Mouse (Mus musculus) liver, embryonic 14.5 days (tissue): ENCODE measurements around the gene Abca7. TPM values are rescaled to one million over a fixed set of nuclear protein-coding genes. Genes with fewer than 3 reads are reported as not detected.

Source experiments
- ATAC-seq: fragments of 200-750 bp; cut with Nextera tagmentation; 2 replicates; pipeline ENCODE4 v1.8.0; 2017; ENCODE audit warnings: moderate number of reproducible peaks, mild to moderate bottlenecking, moderate library complexity; ENCODE audit not compliant: insufficient read depth
- DNase-seq, 3 experiments: peaks; one replicate each; pipeline ENCODE4 v3.0.0-alpha.2; 2012 to 2013; ENCODE audit warnings: low read depth in 3 of 3, low spot score in 3 of 3
- H3K27ac ChIP-seq: fragments of 300-500 bp; sonication (generic); 2 replicates; pipeline ENCODE4 v1.5.1; 2014; ENCODE audit warnings: moderate library complexity, mild to moderate bottlenecking, control low read depth, inconsistent platforms
- H3K27me3 ChIP-seq: fragments of 300-500 bp; sonication (generic); 2 replicates; pipeline ENCODE4 v1.6.1; 2014; ENCODE audit warnings: mild to moderate bottlenecking, low read length, moderate library complexity; ENCODE audit not compliant: control insufficient read depth, insufficient read depth
- H3K36me3 ChIP-seq: fragments of 300-500 bp; sonication (generic); replicated peaks from 2 replicates; pipeline ENCODE4 v1.6.1; 2014; ENCODE audit warnings: low read depth; ENCODE audit not compliant: control insufficient read depth, insufficient read depth
- H3K4me1 ChIP-seq, 2 experiments: fragments of 200-500 bp in 1 of 2; fragments of 300-500 bp in 1 of 2; sonication (generic) in 1 of 2; replicated peaks; 2 replicates each; pipeline ENCODE4 v1.6.1; 2012 to 2014; ENCODE audit warnings: antibody characterized with exemption in 1 of 2, inconsistent platforms in 1 of 2, low read length in 1 of 2; ENCODE audit not compliant: control insufficient read depth in 2 of 2, insufficient read depth in 2 of 2
- H3K4me2 ChIP-seq: fragments of 300-500 bp; sonication (generic); 2 replicates; pipeline ENCODE4 v1.6.1; 2014; ENCODE audit warnings: low read depth, mild to moderate bottlenecking, control low read depth, moderate library complexity
- H3K4me3 ChIP-seq, 2 experiments: fragments of 200-500 bp in 1 of 2; fragments of 300-500 bp in 1 of 2; sonication (generic) in 1 of 2; 2 replicates each; pipeline ENCODE4 v1.5.1; 2012 to 2014; ENCODE audit warnings: low read depth in 2 of 2, low read length in 2 of 2, mild to moderate bottlenecking in 2 of 2, control low read depth in 1 of 2, inconsistent platforms in 1 of 2, moderate library complexity in 1 of 2; ENCODE audit not compliant: insufficient read depth in 1 of 2
- H3K9ac ChIP-seq: fragments of 300-500 bp; sonication (generic); replicated peaks from 2 replicates; pipeline ENCODE4 v1.6.1; 2014; ENCODE audit warnings: mild to moderate bottlenecking, control low read depth, moderate library complexity
- H3K9me3 ChIP-seq: fragments of 300-500 bp; sonication (generic); 2 replicates; pipeline ENCODE4 v1.6.1; 2016; ENCODE audit warnings: low read length, mixed read lengths; ENCODE audit not compliant: control insufficient read depth
- CTCF ChIP-seq: IDR thresholded peaks from 2 replicates; pipeline ENCODE4 v1.5.1; 2016; ENCODE audit warnings: antibody characterized with exemption, low read depth, control low read depth
- EP300 ChIP-seq: IDR thresholded peaks from 2 replicates; pipeline ENCODE4 v1.6.1; 2016; ENCODE audit warnings: antibody characterized with exemption, low read depth
- WGBS: fragments of 180-500 bp; shearing (Covaris S2); extraction: QIAGEN DNeasy Blood & Tissue Kit; methylation state at CpG from one replicate; pipeline ENCODE4 v1.1.7; 2014; ENCODE audit not compliant: insufficient replicate concordance; 5-methylcytosine and 5-hydroxymethylcytosine counted together
- polyA plus RNA-seq, 2 experiments: library from polyadenylated mRNA; depleted of rRNA in 1 of 2; stranded (reverse) in 1 of 2; unstranded in 1 of 2; fragments of >200 nt; fragmentation: Nextera tagmentation in 1 of 2; extraction: Ambion mirVana in 1 of 2; gene quantifications; 2 replicates each; pipeline versions ENCODE4 v1.2.1 to v1.2.3; 2012 to 2014

The Abca7 gene
- polyA plus RNA-seq, 2 experiments, result 4.9 to 11.2 TPM

DNA sequence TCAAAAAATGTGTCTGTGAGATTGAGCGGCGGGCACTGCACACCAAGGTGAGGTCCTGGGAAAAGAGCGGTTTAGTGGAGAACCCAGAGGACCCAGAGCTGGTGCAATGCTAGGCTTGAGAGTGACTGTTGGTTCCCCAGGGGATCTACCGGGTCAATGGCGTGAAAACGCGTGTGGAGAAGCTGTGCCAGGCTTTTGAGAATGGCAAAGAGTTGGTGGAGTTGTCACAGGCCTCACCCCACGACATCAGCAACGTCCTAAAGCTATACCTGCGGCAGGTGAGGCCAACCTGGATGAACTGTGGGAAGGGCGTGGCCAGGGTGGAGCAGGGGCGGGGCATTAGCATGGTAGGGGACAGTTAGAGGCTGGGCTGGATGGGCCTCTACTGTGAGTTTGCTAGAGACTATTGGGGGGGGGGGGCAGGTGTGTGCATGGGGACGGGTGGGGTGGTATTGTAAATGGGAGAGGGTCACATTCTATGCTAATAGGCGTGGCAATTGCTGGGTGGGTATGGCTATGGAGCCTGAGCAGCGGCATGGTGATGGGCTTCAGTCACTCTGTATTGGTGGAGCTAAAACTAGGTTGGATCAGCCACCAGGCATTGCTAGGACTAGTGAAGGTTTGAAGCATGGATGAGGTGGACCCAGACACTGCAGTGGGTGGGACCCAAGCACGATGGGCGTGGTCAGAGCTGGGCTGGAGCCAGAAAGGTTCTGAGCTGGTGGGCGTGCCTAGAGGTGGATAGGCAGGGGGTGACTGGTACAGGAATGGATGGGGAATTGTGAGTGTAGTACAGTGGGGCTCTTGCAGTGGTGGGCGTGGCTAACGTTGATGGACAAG is 31.6 kb downstream of the Abca7 start:
- TF ChIP-seq CTCF (no peak), EP300 (no peak)
- H3K4me1 ChIP-seq, result peaks cover 7 to 12% of the 10 kb centered on the region in 2 experiments

DNA sequence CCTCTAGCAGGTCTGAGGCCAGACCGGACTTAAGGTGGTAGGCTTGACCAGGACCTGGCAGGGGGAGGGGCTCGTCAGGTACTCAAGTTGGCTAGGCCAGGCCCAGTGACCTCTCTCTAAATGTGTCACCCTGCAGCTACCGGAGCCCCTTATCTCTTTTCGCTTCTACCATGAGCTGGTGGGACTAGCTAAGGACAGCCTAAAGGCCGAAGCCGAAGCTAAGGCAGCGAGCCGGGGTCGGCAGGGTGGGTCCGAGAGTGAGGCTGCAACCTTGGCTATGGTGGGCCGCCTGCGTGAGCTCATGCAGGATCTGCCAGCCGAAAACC is 32.2 kb downstream of the Abca7 start:
- DNase-seq (no peak), ATAC-seq (no peak)
- Histone ChIP-seq H3K9ac (no peak overlapping the region), H3K4me3 (no peak overlapping the region), H3K27me3 (no peaks in the 10 kb centered on the region), H3K9me3 (no peaks in the 10 kb centered on the region), H3K4me2 (no peak overlapping the region), H3K36me3 (no peaks in the 10 kb centered on the region; the same call in none of the 2 replicates), H3K27ac (no peak overlapping the region), H3K4me1 (peaks cover 10 to 15% of the 10 kb centered on the region in 2 experiments)
- TF ChIP-seq CTCF (no peak), EP300 (no peak)
- WGBS, result 86% methylated on average over 13 of the region's 13 CpGs

More for the DNA sequence above, 31.6 kb downstream of the Abca7 start:
- no peaks in the 10 kb centered on the region for H3K9me3 ChIP-seq
- H3K4me3 ChIP-seq, result no peak overlapping the region
- H3K4me2 ChIP-seq, result no peak overlapping the region
- no peak for DNase-seq
- no peaks in the 10 kb centered on the region; the same call in none of the 2 replicates for H3K36me3 ChIP-seq
- no peak overlapping the region for H3K9ac ChIP-seq
- no peak overlapping the region for H3K27ac ChIP-seq
- peak; percentile 27; the same call in 1 of the 2 replicates for ATAC-seq
- WGBS, result 59% methylated on average over 20 of the region's 20 CpGs
- H3K27me3 ChIP-seq, result no peaks in the 10 kb centered on the region

DNA sequence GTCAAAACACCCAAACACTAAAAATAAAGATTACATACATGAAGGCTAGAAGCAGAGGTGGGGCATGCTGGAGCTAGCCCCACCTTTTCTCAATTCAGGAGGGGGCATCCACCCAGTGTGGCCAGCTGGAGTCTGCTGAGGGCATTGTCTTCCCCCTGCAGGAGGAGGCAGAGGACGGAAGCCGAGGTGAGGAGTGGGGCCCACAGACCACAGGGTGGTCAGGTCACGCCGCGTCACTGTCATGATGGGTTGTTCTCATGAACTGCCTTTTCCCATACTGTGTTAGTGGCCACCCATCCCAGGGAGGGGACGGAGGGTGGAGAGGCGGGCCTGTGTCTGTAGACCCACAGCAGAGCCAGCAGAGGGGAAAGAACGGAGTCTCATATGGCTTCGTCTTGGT is 33.9 kb downstream of the Abca7 start:
- Histone ChIP-seq H3K27ac (no peak overlapping the region), H3K4me2 (no peak overlapping the region), H3K27me3 (no peaks in the 10 kb centered on the region), H3K9me3 (no peaks in the 10 kb centered on the region), H3K4me1 (peaks cover 14 to 22% of the 10 kb centered on the region in 2 experiments), H3K9ac (no peak overlapping the region), H3K4me3 (no peak overlapping the region), H3K36me3 (peaks cover 2% of the 10 kb centered on the region)
- no peak for ATAC-seq
- 63% methylated on average over 9 of the region's 9 CpGs for WGBS
- TF ChIP-seq EP300, result no peak
- no peak for TF ChIP-seq CTCF
- no peak for DNase-seq

DNA sequence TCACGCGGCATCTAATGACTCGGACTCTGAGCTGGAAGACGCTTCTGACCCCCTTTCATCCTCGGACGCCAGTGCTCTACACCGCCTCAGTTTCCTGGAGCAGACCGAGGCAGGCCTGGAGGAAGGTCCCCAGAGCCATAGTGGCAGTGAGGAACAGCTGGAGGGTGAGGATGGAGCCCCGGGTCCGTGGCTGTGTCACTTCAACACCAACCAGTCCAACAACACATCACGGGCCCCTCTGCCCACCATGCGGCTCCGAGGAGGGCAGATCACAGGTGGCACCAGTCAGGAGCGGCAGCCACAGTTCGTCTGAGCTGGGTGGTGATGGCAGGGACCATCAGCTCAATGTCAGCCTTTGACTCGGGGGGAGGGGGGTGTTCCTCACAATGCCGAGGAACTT is 34.4 kb downstream of the Abca7 start:
- WGBS, result 72% methylated on average over 17 of the region's 17 CpGs
- ATAC-seq (no peak), DNase-seq (no peak)
- no peaks in the 10 kb centered on the region for H3K9me3 ChIP-seq
- no peaks in the 10 kb centered on the region for H3K27me3 ChIP-seq
- no peak overlapping the region for H3K4me2 ChIP-seq
- H3K4me3 ChIP-seq, result no peak overlapping the region
- H3K27ac ChIP-seq, result no peak overlapping the region
- peaks cover 7% of the 10 kb centered on the region for H3K36me3 ChIP-seq
- no peak overlapping the region for H3K9ac ChIP-seq
- peaks cover 14 to 22% of the 10 kb centered on the region in 2 experiments for H3K4me1 ChIP-seq
- no peak for TF ChIP-seq EP300
- TF ChIP-seq CTCF, result no peak

DNA sequence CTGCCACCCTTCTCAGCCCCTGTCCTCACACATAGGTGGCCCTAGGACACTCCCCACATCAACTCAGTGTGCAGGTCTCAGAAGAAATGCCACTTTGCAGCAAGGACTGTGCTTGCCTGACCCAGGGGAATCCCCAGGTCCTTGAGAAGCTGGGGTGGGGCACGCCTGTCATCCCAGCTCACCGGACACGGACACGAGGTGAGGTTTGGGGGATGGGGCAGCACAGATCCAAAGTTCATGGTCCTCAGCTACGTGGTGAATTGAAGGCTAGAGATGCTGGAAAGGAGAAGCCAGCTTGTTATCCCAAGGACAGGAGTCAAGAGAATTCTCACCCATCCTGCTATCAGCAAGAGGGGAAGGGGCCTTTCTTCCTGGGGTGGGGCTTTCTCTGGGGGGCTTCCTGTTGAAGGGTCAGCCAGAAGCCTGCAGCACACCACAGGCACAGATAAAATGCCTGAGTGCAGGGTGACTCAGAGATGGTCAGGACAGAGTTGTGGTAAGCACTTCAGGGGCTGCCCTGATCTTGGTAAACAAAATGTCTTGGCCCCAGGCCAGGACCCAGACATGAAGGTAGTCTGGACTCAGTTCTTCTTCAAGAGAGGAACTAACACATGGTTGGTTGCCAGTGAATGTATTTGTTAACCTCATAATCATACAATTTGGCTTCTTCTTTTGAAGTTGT is 36.6 kb downstream of the Abca7 start:
- Histone ChIP-seq H3K4me1 (peaks cover 12 to 22% of the 10 kb centered on the region in 2 experiments), H3K9me3 (no peaks in the 10 kb centered on the region), H3K4me2 (no peak overlapping the region), H3K27ac (no peak overlapping the region), H3K9ac (no peak overlapping the region), H3K4me3 (no peak overlapping the region), H3K36me3 (peaks cover 26% of the 10 kb centered on the region), H3K27me3 (no peaks in the 10 kb centered on the region)
- peak; percentile 46 for ATAC-seq
- TF ChIP-seq EP300 (no peak), CTCF (no peak)
- DNase-seq, result no peak
- 8% methylated on average over 5 of the region's 5 CpGs for WGBS
